Mouse (Mus musculus) kidney, embryonic 14.5 days (tissue): ENCODE data around the gene H2-K1. TPM values are rescaled to one million over a fixed set of nuclear protein-coding genes. Genes with fewer than 3 reads are reported as not detected.

Experiments
- ATAC-seq: fragments of 200-750 bp; cut with Nextera tagmentation; 2 replicates; pipeline ENCODE4 v1.8.0; 2017; ENCODE audit warnings: moderate number of reproducible peaks, mild to moderate bottlenecking, moderate TSS enrichment, moderate library complexity; ENCODE audit not compliant: low FRiP score, low TSS enrichment
- H3K27ac ChIP-seq: fragments of 300-500 bp; sonication (generic); 2 replicates; pipeline ENCODE4 v1.5.1; 2014; ENCODE audit warnings: low read depth, mild to moderate bottlenecking, low read length, moderate library complexity, mixed read lengths
- H3K27me3 ChIP-seq: fragments of 300-500 bp; sonication (generic); 2 replicates; pipeline ENCODE4 v1.6.1; 2014; ENCODE audit warnings: mild to moderate bottlenecking, low read length; ENCODE audit not compliant: control insufficient read depth, insufficient read depth
- H3K36me3 ChIP-seq: fragments of 300-500 bp; sonication (generic); 2 replicates; pipeline ENCODE4 v1.6.1; 2014; ENCODE audit warnings: low read length, mixed read lengths; ENCODE audit not compliant: control insufficient read depth, insufficient read depth
- H3K4me1 ChIP-seq: fragments of 300-500 bp; sonication (generic); 2 replicates; pipeline ENCODE4 v1.6.1; 2014; ENCODE audit warnings: low read length, mixed read lengths; ENCODE audit not compliant: control insufficient read depth, insufficient read depth
- H3K4me2 ChIP-seq: fragments of 300-500 bp; sonication (generic); replicated peaks from 2 replicates; pipeline ENCODE4 v1.6.1; 2014; ENCODE audit warnings: low read depth, mild to moderate bottlenecking, low read length
- H3K4me3 ChIP-seq: fragments of 300-500 bp; sonication (generic); 2 replicates; pipeline ENCODE4 v1.5.1; 2014; ENCODE audit warnings: mild to moderate bottlenecking, low read length
- H3K9ac ChIP-seq: fragments of 300-500 bp; sonication (generic); 2 replicates; pipeline ENCODE4 v1.6.1; 2014; ENCODE audit warnings: low read depth, mild to moderate bottlenecking, low read length, moderate library complexity
- H3K9me3 ChIP-seq: fragments of 300-500 bp; sonication (generic); 2 replicates; pipeline ENCODE4 v1.6.1; 2016; ENCODE audit warnings: low read length; ENCODE audit not compliant: control insufficient read depth
- WGBS: fragments of 180-500 bp; shearing (Covaris S2); extraction: QIAGEN DNeasy Blood & Tissue Kit; methylation state at CpG from one replicate; pipeline ENCODE4 v1.1.7; 2014; 5-methylcytosine and 5-hydroxymethylcytosine counted together
- polyA plus RNA-seq: library from polyadenylated mRNA; unstranded; fragments of >200 nt; fragmentation: Nextera tagmentation; extraction: Ambion mirVana; gene quantifications from 2 replicates; pipeline ENCODE4 v1.2.1, GENCODE M21; 2014

The H2-K1 gene
- polyA plus RNA-seq, 1 experiment from 2014 or later = 18.8 TPM

DNA sequence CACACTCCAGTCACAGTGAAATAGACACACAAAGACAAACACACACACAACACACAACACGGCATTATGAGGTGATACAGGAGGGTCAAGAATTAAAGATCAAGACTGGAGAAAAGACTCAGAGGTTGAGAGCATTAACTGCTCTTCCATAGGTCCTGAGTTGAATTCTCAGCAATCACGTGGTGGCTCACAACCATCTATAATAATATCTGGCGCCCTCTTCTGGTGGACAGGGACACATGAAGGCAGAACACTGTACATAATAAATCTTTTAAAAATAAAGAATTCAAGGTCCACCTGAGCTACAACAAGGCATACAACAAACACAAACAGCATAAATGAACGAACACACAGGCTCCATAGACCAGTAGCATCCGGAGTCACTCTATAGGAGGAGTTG is 31.2 kb downstream of the H2-K1 start:
- Histone ChIP-seq H3K9ac (no peak overlapping the region), H3K27me3 (no peaks in the 10 kb centered on the region), H3K9me3 (0 out of 2 replicates have a peak, but pooled peaks cover 2% of the 10 kb centered on the region), H3K27ac (no peak overlapping the region), H3K4me2 (no peak overlapping the region), H3K36me3 (peaks cover 10% of the 10 kb centered on the region; the same call in 1 of the 2 replicates), H3K4me1 (no peaks in the 10 kb centered on the region), H3K4me3 (no peak overlapping the region)
- 28% methylated on average over 5 of the region's 5 CpGs for WGBS
- peak; percentile 17; the same call in 1 of the 2 replicates for ATAC-seq

DNA sequence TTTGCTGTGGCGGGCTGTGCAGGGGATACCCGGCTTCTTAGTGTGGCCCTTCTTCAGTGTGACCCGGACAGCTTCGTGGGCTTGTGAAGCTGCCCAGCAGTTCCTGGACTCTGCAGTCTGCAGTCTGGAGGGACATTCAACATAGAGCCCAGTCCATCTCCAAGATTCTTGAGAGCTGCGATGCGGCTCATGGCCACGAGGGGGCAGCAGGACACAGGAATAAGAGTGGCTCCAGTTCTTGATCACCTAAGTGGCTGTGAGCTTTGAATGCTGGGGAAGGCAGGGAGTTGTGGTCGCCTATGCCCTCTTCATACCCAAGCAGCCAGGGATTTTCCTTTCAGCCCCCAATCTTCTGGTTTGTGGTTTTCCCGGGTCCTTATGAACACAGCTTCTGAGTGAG is 31.7 kb downstream of the H2-K1 start:
- ATAC-seq = peak; percentile 61
- H3K4me3 ChIP-seq = no peak overlapping the region
- peaks cover 12% of the 10 kb centered on the region; the same call in 1 of the 2 replicates for H3K36me3 ChIP-seq
- H3K27me3 ChIP-seq = no peaks in the 10 kb centered on the region
- H3K9me3 ChIP-seq = 0 out of 2 replicates have a peak, but pooled peaks cover 2% of the 10 kb centered on the region
- no peak overlapping the region for H3K27ac ChIP-seq
- no peak overlapping the region for H3K4me2 ChIP-seq
- WGBS = 5% methylated on average over 9 of the region's 9 CpGs
- H3K9ac ChIP-seq = no peak overlapping the region
- no peaks in the 10 kb centered on the region for H3K4me1 ChIP-seq

DNA sequence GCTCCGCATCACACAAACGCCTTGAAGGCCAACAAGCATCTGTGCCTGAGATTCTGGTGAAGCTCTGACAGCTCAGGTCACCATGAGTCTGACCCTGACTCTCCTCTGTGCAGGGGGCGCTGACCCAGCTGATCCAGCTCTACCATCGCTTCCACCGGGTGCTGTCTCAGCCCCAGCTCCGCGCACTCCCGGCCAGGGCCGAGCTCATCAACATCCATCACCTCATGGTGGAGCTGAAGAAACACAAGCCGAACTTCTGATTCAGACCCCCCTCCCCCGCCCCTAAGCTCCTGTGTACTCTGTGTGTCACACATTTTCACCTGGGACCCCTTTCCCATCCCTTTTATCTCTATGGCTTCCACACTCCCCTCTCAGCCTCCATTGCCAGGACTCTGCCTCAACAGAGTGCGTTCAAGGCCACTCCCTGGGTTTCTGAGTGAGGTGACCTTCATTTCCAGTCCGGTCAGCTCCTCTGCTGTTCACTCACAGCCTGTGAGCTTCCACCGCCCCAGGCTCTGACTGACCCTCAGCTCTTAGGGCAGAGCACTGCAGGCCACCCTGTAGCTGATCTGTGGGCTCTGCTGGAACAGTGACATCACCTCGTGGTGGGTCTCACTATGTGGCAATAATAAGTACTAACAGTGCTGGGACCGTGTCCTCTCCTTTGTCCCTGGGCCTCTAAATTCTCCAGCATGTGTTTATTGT is 34.1 kb downstream of the H2-K1 start:
- H3K9me3 ChIP-seq = 0 out of 2 replicates have a peak, but pooled peaks cover 2% of the 10 kb centered on the region
- no peak overlapping the region for H3K27ac ChIP-seq
- WGBS = 85% methylated on average over 16 of the region's 16 CpGs
- H3K4me2 ChIP-seq = no peak overlapping the region
- no peak for ATAC-seq
- no peaks in the 10 kb centered on the region for H3K27me3 ChIP-seq
- peaks cover 30% of the 10 kb centered on the region for H3K36me3 ChIP-seq
- no peak overlapping the region for H3K9ac ChIP-seq
- no peaks in the 10 kb centered on the region for H3K4me1 ChIP-seq
- H3K4me3 ChIP-seq = no peak overlapping the region

DNA sequence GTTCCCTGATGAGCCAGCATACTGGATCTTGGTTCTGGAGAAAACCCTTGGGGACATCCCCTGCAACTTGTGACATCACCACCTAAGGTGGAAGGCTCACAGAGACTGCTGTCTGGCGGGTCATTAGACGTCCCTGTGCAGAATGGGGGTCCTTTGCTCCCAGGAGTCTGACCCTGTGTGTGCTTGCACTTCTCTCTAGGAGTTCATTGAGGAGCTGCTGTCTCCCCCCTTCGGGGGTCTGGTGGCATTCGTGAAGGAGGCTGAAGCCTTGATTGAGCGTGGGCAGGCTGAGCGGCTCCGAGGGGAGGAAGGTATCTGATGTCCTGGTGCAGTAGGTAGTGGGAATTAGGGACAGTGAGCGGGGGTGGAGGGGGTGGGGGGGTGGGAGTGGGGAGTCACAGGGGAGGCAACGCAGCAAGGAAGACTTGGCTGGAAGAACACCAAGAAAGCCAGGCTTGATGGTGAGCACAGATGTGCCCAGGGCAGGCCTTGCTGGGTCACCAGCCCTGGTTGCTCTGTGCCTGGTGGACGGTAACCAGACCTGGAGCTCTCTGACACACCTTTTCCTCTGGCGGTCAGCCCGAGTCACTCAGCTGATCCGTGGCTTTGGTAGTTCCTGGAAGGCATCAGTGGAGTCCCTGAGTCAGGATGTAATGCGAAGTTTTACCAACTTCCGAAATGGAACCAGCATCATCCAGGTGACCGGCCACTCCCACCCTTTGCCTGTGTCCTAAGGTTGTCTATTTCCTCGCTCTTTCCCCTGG is 34.9 kb downstream of the H2-K1 start:
- ATAC-seq = no peak
- H3K36me3 ChIP-seq = peaks cover 36% of the 10 kb centered on the region
- WGBS = 88% methylated on average over 17 of the region's 17 CpGs

DNA sequence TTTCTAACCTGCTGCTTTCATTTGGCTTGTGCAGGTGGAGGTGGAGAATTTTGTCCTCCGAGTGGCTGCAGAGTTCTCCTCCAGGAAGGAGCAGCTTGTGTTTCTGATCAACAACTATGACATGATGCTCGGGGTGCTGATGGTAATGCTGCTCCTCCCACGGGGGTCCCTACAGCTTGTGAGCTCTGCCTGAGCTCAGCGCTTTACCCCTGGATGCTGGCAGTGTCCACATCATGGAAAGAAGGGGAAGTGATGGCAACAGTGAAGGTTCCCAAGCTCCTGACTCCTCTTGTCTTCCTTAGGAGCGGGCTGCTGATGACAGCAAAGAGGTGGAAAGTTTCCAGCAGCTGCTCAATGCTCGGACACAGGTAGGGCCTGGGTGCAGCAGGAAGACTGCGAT is 37.3 kb downstream of the H2-K1 start:
- peaks cover 48% of the 10 kb centered on the region for H3K36me3 ChIP-seq
- 92% methylated on average over 7 of the region's 7 CpGs for WGBS

More for the DNA sequence above, 34.9 kb downstream of the H2-K1 start:
- Histone ChIP-seq H3K4me2 (no peak overlapping the region), H3K27ac (no peak overlapping the region), H3K4me1 (no peaks in the 10 kb centered on the region), H3K4me3 (no peak overlapping the region), H3K9me3 (0 out of 2 replicates have a peak, but pooled peaks cover under 1% of the 10 kb centered on the region), H3K27me3 (no peaks in the 10 kb centered on the region), H3K9ac (no peak overlapping the region)

DNA sequence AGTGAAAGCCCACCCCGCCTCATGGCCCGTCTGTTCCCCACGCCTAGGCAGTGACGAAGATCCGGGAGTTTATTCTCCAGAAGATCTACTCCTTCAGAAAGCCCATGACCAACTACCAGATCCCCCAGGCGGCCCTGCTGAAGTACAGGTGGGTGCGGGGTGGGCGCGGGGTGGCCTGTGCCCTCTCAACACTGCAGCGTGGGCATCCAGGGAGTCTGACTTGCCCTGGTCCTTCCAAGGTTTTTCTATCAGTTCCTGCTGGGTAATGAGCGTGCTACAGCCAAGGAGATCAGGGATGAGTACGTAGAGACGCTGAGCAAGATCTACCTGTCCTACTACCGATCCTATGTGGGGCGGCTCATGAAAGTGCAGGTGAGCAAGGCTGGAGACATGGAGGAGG is 40.2 kb downstream of the H2-K1 start:
- Histone ChIP-seq H3K9me3 (no peaks in the 10 kb centered on the region), H3K27ac (no peak overlapping the region), H3K4me2 (no peak overlapping the region), H3K4me3 (no peak overlapping the region), H3K27me3 (no peaks in the 10 kb centered on the region), H3K4me1 (peaks cover 4% of the 10 kb centered on the region; the same call in 1 of the 2 replicates), H3K9ac (no peak overlapping the region), H3K36me3 (peaks cover 40% of the 10 kb centered on the region)
- ATAC-seq = no peak
- WGBS = 92% methylated on average over 15 of the region's 15 CpGs

More for the DNA sequence above, 37.3 kb downstream of the H2-K1 start:
- Histone ChIP-seq H3K4me2 (no peak overlapping the region), H3K9ac (no peak overlapping the region), H3K27me3 (no peaks in the 10 kb centered on the region), H3K9me3 (no peaks in the 10 kb centered on the region), H3K4me1 (no peaks in the 10 kb centered on the region), H3K27ac (no peak overlapping the region), H3K4me3 (no peak overlapping the region)
- no peak for ATAC-seq

DNA sequence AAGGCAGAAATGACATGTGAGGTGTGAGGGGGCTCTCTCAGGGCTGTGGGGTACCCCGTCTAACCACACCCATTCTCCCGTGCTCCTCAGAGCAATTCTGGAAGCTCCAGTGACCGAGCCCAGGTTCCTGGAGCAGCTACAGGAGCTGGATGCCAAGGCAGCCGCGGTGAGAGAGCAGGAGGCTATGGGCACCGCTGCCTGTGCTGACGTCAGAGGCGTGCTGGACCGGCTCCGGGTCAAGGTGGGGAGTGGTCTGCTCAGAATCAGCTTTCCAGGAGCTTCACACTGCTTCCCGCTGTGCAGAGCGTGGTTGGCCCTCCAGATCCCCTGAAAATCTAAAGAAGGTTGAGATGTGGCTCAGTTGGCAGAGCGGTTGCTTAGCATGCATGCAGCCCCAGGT is 41.0 kb downstream of the H2-K1 start:
- 97% methylated on average over 13 of the region's 13 CpGs for WGBS
- no peak overlapping the region for H3K4me2 ChIP-seq
- H3K9ac ChIP-seq = no peak overlapping the region

DNA sequence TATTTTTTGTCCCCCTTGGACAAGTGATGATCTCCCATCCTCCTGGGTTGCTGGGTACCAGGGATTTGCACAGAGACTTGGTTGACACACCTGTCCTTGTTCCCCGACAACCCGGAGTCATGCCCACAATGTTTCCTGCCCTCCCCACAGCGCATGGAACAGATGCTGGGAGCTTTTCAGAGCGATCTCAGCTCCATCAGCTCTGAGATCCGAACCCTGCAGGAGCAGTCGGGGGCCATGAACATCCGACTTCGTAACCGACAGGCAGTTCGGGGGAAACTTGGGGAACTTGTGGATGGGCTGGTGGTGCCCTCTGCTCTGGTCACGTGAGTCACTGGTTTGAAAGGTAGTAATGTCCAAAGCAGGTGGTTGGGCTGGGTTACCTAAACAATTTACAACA is 41.7 kb downstream of the H2-K1 start:
- H3K4me2 ChIP-seq = no peak overlapping the region
- no peak for ATAC-seq
- WGBS = 96% methylated on average over 11 of the region's 11 CpGs
- H3K36me3 ChIP-seq = peaks cover 49% of the 10 kb centered on the region
- no peaks in the 10 kb centered on the region for H3K27me3 ChIP-seq
- no peak overlapping the region for H3K27ac ChIP-seq
- no peak overlapping the region for H3K9ac ChIP-seq
- H3K4me1 ChIP-seq = peaks cover 13% of the 10 kb centered on the region
- H3K9me3 ChIP-seq = no peaks in the 10 kb centered on the region
- H3K4me3 ChIP-seq = no peak overlapping the region

More for the DNA sequence above, 41.0 kb downstream of the H2-K1 start:
- Histone ChIP-seq H3K27ac (no peak overlapping the region), H3K4me1 (peaks cover 6% of the 10 kb centered on the region), H3K4me3 (no peak overlapping the region), H3K36me3 (peaks cover 46% of the 10 kb centered on the region), H3K9me3 (no peaks in the 10 kb centered on the region), H3K27me3 (no peaks in the 10 kb centered on the region)
- no peak for ATAC-seq

DNA sequence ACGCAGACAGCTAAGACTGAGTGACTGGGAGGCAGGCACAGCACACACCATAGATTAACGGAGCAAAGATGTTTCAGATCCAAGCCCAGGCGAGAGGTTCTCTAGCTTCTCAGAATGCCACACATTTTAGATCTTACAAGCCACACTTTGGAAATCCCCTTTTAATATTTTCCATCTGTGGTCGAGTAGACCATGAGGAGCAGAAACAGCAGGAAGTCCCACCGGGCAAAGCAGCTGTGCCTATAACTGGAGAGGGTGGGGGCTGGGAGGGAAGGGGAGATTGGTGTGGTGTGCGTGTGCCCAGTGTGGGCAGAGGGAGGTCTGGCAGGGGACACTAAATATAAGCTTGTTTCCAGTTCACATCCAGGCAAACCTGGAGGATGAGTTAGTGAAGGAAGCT is 42.7 kb downstream of the H2-K1 start:
- H3K9me3 ChIP-seq = no peaks in the 10 kb centered on the region
- no peak for ATAC-seq
- peaks cover 23% of the 10 kb centered on the region for H3K4me1 ChIP-seq
- H3K27ac ChIP-seq = no peak overlapping the region
- H3K36me3 ChIP-seq = peaks cover 49% of the 10 kb centered on the region
- no peaks in the 10 kb centered on the region for H3K27me3 ChIP-seq
- no peak overlapping the region for H3K4me2 ChIP-seq
- WGBS = 89% methylated on average over 6 of the region's 6 CpGs
- H3K4me3 ChIP-seq = no peak overlapping the region
- no peak overlapping the region for H3K9ac ChIP-seq
